Mouse (Mus musculus) layer of hippocampus, adult 9-11 months (tissue): ENCODE measurements around the gene Ppp1r36.
"Not testable (repeated sequence)": the region's sequence is repeated elsewhere in the genome, so short reads cannot be mapped to it uniquely, and the experiment has no call there.

Source experiments
- DNase-seq: peaks from one replicate; pipeline ENCODE4 v3.0.0; 2022

Ppp1r36 gene

GRCm38 (mm10) chr12:76452203-76452602, 34.9 kb downstream of the Ppp1r36 start:
- no peak for DNase-seq

GRCm38 (mm10) chr12:76458445-76458844, 41.1 kb downstream of the Ppp1r36 start:
- DNase-seq: not testable (repeated sequence)

- peak; percentile 13 for DNase-seq
Measured at GRCm38 (mm10) chr12:76459032-76459431, 41.7 kb downstream of the Ppp1r36 start.

GRCm38 (mm10) chr12:76463391-76463790, 46.1 kb downstream of the Ppp1r36 start:
- peak; percentile 66 for DNase-seq

- DNase-seq: peak; percentile 63
Measured at GRCm38 (mm10) chr12:76464651-76465252, 47.4 kb downstream of the Ppp1r36 start.

- no peak for DNase-seq
Measured at GRCm38 (mm10) chr12:76466651-76467050, 49.3 kb downstream of the Ppp1r36 start.

- DNase-seq: no peak
Measured at GRCm38 (mm10) chr12:76467256-76467655, 49.9 kb downstream of the Ppp1r36 start.

- DNase-seq: peak; percentile 52
Measured at GRCm38 (mm10) chr12:76472046-76472445, 54.7 kb downstream of the Ppp1r36 start.

GRCm38 (mm10) chr12:76473562-76474245, 56.4 kb downstream of the Ppp1r36 start:
- no peak for DNase-seq

GRCm38 (mm10) chr12:76474246-76474583, 56.9 kb downstream of the Ppp1r36 start:
- DNase-seq: no peak

- DNase-seq: no peak
Measured at GRCm38 (mm10) chr12:76474802-76475201, 57.5 kb downstream of the Ppp1r36 start.

GRCm38 (mm10) chr12:76476146-76476545, 58.8 kb downstream of the Ppp1r36 start:
- no peak for DNase-seq

GRCm38 (mm10) chr12:76478309-76479023, 61.1 kb downstream of the Ppp1r36 start:
- DNase-seq: no peak

- DNase-seq: no peak
Measured at GRCm38 (mm10) chr12:76479174-76479573, 61.8 kb downstream of the Ppp1r36 start.

GRCm38 (mm10) chr12:76479836-76480495, 62.6 kb downstream of the Ppp1r36 start:
- DNase-seq: no peak

GRCm38 (mm10) chr12:76482446-76482845, 65.1 kb downstream of the Ppp1r36 start:
- no peak for DNase-seq

- DNase-seq: no peak
Measured at GRCm38 (mm10) chr12:76482948-76483347, 65.6 kb downstream of the Ppp1r36 start.

GRCm38 (mm10) chr12:76484881-76485280, 67.5 kb downstream of the Ppp1r36 start:
- DNase-seq: no peak

GRCm38 (mm10) chr12:76485381-76485780, 68.0 kb downstream of the Ppp1r36 start:
- DNase-seq: no peak

- no peak for DNase-seq
Measured at GRCm38 (mm10) chr12:76486943-76487342, 69.6 kb downstream of the Ppp1r36 start.
